Mouse (Mus musculus): ENCODE measurements around the gene 1810024B03Rik. TPM values are rescaled to one million over a fixed set of nuclear protein-coding genes. Genes with fewer than 3 reads are reported as not detected.
A peak's percentile ranks its signal among the peaks of the same experiment; 100 is the strongest.

Gene 1810024B03Rik
- 1.4 TPM in 2 replicates for polyA plus RNA-seq (2015; fragmentation: Nextera tagmentation; extraction: Ambion mirVana)

GRCm38 (mm10) chr2:127207547-127208451 lies at the start of gene 1810024B03Rik, which contains the start of gene Snrnp200:
TSS of gene 1810024B03Rik (minus strand) at chr2:127208280.
TSS of gene Snrnp200 (plus strand) at chr2:127208386.
- ATAC-seq = peak; percentile 99
- peak within 1 kb of the TSS; percentile 70 for H3K27ac ChIP-seq (ENCODE audit: low read length)
- no peaks in the 10 kb centered on the region for H3K27me3 ChIP-seq (replicated peaks; ENCODE audit: control insufficient read depth, insufficient read depth, low read length)
- H3K4me1 ChIP-seq (ENCODE audit: control insufficient read depth, insufficient read depth, low read length) = peaks cover 8% of the 10 kb centered on the region
- no peaks in the 10 kb centered on the region for H3K9me3 ChIP-seq (ENCODE audit: control insufficient read depth, low read length)
- peak within 1 kb of the TSS; percentile 80 for H3K4me3 ChIP-seq (ENCODE audit: low read length)
- H3K4me2 ChIP-seq (ENCODE audit: low read depth, low read length) = peak within 1 kb of the TSS; percentile 83
- peak within 1 kb of the TSS; percentile 89 for H3K9ac ChIP-seq (ENCODE audit: low read depth, low read length)
- H3K36me3 ChIP-seq (ENCODE audit: control insufficient read depth, insufficient read depth, low read length) = peaks cover 5% of the 10 kb centered on the region
- WGBS = 11% methylated on average over 36 of the region's 36 CpGs

DNA sequence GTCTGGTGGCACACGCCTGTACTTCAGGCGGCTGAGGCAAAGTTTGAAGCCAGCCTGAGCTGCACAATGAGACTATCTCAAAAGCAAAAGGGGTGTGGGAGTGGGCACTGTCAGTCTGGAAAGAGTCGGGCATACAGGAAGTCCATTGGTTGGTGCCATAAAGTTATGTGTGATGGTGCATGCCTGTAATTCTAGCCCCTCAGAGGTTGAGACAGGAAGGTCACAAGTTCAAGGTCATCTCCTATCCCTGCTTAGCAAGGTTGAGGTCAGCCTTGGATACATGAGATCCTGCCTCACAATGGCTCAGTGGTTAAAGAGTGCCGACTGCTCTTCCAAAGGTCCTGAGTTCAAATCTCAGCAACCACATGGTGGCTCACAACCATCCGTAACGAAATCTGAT lies 47.2 kb upstream of the 1810024B03Rik start:
- ATAC-seq = no peak
- Histone ChIP-seq H3K4me2 (ENCODE audit: low read depth, low read length) (no peak overlapping the region), H3K9ac (ENCODE audit: low read depth, low read length) (no peak overlapping the region), H3K9me3 (ENCODE audit: control insufficient read depth, low read length) (no peaks in the 10 kb centered on the region), H3K36me3 (ENCODE audit: control insufficient read depth, insufficient read depth, low read length) (no peaks in the 10 kb centered on the region; the same call in none of the 2 replicates), H3K27me3 (replicated peaks; ENCODE audit: control insufficient read depth, insufficient read depth, low read length) (no peaks in the 10 kb centered on the region), H3K4me3 (ENCODE audit: low read length) (no peak overlapping the region), H3K4me1 (ENCODE audit: control insufficient read depth, insufficient read depth, low read length) (peaks cover 7% of the 10 kb centered on the region; the same call in 1 of the 2 replicates), H3K27ac (ENCODE audit: low read length) (no peak overlapping the region)
- WGBS = 84% methylated on average over 6 of the region's 6 CpGs

- H3K4me1 ChIP-seq (ENCODE audit: control insufficient read depth, insufficient read depth, low read length) = peaks cover 7% of the 10 kb centered on the region; the same call in 1 of the 2 replicates
- H3K9me3 ChIP-seq (ENCODE audit: control insufficient read depth, low read length) = no peaks in the 10 kb centered on the region
- ATAC-seq = no peak
- H3K27ac ChIP-seq (ENCODE audit: low read length) = no peak overlapping the region
- H3K4me3 ChIP-seq (ENCODE audit: low read length) = no peak overlapping the region
- no peaks in the 10 kb centered on the region for H3K27me3 ChIP-seq (replicated peaks; ENCODE audit: control insufficient read depth, insufficient read depth, low read length)
- H3K4me2 ChIP-seq (ENCODE audit: low read depth, low read length) = no peak overlapping the region
- H3K9ac ChIP-seq (ENCODE audit: low read depth, low read length) = no peak overlapping the region; the same call in 1 of the 2 replicates
- H3K36me3 ChIP-seq (ENCODE audit: control insufficient read depth, insufficient read depth, low read length) = no peaks in the 10 kb centered on the region; the same call in none of the 2 replicates
- 85% methylated on average over 3 of the region's 3 CpGs for WGBS
Measured at GRCm38 (mm10) chr2:127254604-127255134, 46.6 kb upstream of the 1810024B03Rik start.

DNA sequence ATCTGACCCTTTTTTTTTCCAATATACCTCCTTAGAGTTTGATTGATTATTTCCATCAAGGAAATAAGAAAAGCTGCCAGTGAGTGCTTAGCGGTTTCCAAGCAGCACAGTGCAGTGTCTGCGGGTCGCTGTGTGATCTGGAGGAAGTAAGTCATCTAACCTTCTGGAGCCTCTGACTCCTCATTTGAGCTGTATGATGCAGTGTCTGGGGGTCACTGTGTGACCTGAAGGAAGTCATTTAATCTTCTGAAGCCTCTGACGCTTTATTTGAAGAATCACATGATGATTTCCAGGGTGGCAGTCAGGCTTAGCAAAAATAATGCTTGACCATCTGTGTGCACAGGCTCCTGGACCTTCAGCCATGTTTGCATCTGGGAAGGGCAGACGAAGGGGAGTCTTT lies 44.7 kb upstream of the 1810024B03Rik start:
- H3K9me3 ChIP-seq (ENCODE audit: control insufficient read depth, low read length) = no peaks in the 10 kb centered on the region
- no peak for ATAC-seq
- H3K27me3 ChIP-seq (replicated peaks; ENCODE audit: control insufficient read depth, insufficient read depth, low read length) = no peaks in the 10 kb centered on the region
- H3K4me2 ChIP-seq (ENCODE audit: low read depth, low read length) = no peak overlapping the region
- no peaks in the 10 kb centered on the region; the same call in 1 of the 2 replicates for H3K36me3 ChIP-seq (ENCODE audit: control insufficient read depth, insufficient read depth, low read length)
- no peak overlapping the region for H3K9ac ChIP-seq (ENCODE audit: low read depth, low read length)
- no peak overlapping the region for H3K4me3 ChIP-seq (ENCODE audit: low read length)
- no peak overlapping the region for H3K27ac ChIP-seq (ENCODE audit: low read length)
- 74% methylated on average over 5 of the region's 5 CpGs for WGBS
- H3K4me1 ChIP-seq (ENCODE audit: control insufficient read depth, insufficient read depth, low read length) = peaks cover 15% of the 10 kb centered on the region; the same call in 1 of the 2 replicates

DNA sequence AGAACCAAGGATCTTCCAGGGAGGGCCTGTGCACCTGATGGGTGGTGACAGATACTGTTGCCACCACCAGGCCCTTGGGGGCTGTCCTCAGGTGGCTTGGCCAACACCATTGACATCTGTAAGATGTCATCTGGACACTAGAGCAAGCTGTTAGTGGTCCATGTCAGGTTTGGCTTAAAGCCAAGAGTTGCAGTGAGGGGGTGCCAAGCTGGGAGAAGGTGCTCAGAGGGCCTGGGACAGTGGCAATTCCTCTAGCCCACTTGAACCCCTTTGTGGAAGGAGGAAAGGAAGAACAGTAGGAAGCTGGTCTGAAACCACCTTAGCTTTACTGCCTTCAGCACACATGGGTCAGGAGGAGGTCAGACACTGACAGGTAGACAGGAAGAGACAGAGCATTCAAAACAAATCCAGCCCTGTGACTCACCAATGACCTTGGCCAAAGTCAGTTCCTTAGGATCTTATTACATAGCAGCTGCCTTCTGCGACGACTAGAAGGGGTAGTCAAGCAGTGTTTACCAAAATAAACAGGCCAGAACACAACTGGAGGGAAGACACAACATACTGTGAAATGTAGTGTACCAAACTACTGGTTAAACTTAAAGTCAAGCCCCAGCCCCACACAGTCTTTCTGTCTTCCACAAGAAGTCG lies 43.9 kb upstream of the 1810024B03Rik start:
- 64% methylated on average over 3 of the region's 3 CpGs for WGBS
- Histone ChIP-seq H3K27ac (ENCODE audit: low read length) (no peak overlapping the region), H3K36me3 (ENCODE audit: control insufficient read depth, insufficient read depth, low read length) (no peaks in the 10 kb centered on the region; the same call in 1 of the 2 replicates), H3K9me3 (ENCODE audit: control insufficient read depth, low read length) (no peaks in the 10 kb centered on the region), H3K4me1 (ENCODE audit: control insufficient read depth, insufficient read depth, low read length) (peaks cover 15% of the 10 kb centered on the region; the same call in 1 of the 2 replicates), H3K27me3 (replicated peaks; ENCODE audit: control insufficient read depth, insufficient read depth, low read length) (no peaks in the 10 kb centered on the region), H3K4me2 (ENCODE audit: low read depth, low read length) (no peak overlapping the region), H3K9ac (ENCODE audit: low read depth, low read length) (no peak overlapping the region), H3K4me3 (ENCODE audit: low read length) (no peak overlapping the region)
- ATAC-seq = no peak

DNA sequence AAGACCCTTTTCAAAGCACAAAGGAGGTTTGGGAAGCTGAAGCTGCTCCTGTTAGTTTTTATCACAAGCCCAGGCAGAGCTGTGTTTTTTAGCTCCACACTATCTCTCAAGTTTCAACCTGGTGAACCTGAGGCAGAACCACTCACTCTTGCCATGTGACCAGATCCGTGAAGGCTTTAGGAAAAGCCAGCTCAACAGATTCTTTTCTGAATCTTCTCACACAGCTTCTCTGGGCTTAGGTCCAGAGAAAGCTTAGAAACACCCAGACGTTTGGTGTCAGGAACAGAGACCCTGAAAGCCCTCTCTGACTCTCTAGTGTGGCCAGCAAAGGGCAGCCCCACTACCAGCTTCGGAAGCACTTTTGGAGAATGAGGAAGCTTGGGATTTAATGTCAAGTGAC lies 43.4 kb upstream of the 1810024B03Rik start:
- peaks cover 21% of the 10 kb centered on the region for H3K4me1 ChIP-seq (ENCODE audit: control insufficient read depth, insufficient read depth, low read length)
- ATAC-seq = no peak
- 79% methylated on average over 3 of the region's 3 CpGs for WGBS
- no peak overlapping the region for H3K9ac ChIP-seq (ENCODE audit: low read depth, low read length)
- no peaks in the 10 kb centered on the region for H3K27me3 ChIP-seq (replicated peaks; ENCODE audit: control insufficient read depth, insufficient read depth, low read length)
- H3K4me3 ChIP-seq (ENCODE audit: low read length) = no peak overlapping the region
- H3K27ac ChIP-seq (ENCODE audit: low read length) = no peak overlapping the region
- H3K36me3 ChIP-seq (ENCODE audit: control insufficient read depth, insufficient read depth, low read length) = no peaks in the 10 kb centered on the region
- H3K9me3 ChIP-seq (ENCODE audit: control insufficient read depth, low read length) = no peaks in the 10 kb centered on the region
- H3K4me2 ChIP-seq (ENCODE audit: low read depth, low read length) = no peak overlapping the region

DNA sequence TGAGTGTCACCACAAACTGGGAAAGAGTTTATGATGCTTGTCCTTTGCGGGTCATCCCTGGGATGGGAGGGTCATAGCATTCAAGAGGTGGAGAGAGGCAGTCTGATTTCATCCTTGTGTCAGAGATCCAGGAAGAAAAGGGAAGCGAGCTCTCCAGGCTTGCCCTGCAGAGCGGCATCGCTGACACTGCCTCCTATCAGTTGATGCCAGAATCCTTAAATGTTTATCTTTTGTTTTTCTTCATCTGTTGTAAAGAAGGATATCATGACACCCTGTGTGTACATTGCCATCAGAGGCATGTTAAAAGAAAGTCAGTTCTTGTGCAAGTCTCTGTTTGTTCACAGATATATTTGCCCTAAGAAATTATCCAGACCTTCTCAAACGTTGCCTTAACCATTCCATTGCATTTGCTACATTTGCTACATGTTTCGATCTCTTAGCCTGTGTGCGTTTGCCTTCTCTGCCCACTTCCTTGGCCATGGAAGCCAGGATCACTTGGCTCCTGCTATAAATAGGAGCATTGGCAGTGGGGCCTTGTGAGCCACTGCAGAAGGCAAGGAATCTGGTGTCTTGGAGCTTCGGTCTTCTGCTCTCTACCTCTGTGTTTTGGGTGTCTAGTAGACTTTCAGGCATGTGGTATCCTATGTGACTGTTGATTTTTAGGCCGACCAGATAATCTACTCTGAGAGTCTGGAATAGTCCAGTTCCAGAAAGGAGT lies 42.4 kb upstream of the 1810024B03Rik start:
- Histone ChIP-seq H3K4me1 (ENCODE audit: control insufficient read depth, insufficient read depth, low read length) (peaks cover 21% of the 10 kb centered on the region), H3K27ac (ENCODE audit: low read length) (no peak overlapping the region), H3K4me3 (ENCODE audit: low read length) (no peak overlapping the region), H3K4me2 (ENCODE audit: low read depth, low read length) (no peak overlapping the region), H3K27me3 (replicated peaks; ENCODE audit: control insufficient read depth, insufficient read depth, low read length) (no peaks in the 10 kb centered on the region), H3K36me3 (ENCODE audit: control insufficient read depth, insufficient read depth, low read length) (peaks cover 4% of the 10 kb centered on the region), H3K9me3 (ENCODE audit: control insufficient read depth, low read length) (no peaks in the 10 kb centered on the region), H3K9ac (ENCODE audit: low read depth, low read length) (no peak overlapping the region)
- ATAC-seq = no peak
- WGBS = 88% methylated on average over 9 of the region's 9 CpGs

- Histone ChIP-seq H3K4me3 (ENCODE audit: low read length) (peak overlapping the region; percentile 98), H3K4me1 (ENCODE audit: control insufficient read depth, insufficient read depth, low read length) (peaks cover 21% of the 10 kb centered on the region), H3K9ac (ENCODE audit: low read depth, low read length) (peak overlapping the region; percentile 93), H3K36me3 (ENCODE audit: control insufficient read depth, insufficient read depth, low read length) (peaks cover 11% of the 10 kb centered on the region), H3K4me2 (ENCODE audit: low read depth, low read length) (peak overlapping the region; percentile 90), H3K27ac (ENCODE audit: low read length) (peak overlapping the region; percentile 68), H3K9me3 (ENCODE audit: control insufficient read depth, low read length) (no peaks in the 10 kb centered on the region), H3K27me3 (replicated peaks; ENCODE audit: control insufficient read depth, insufficient read depth, low read length) (no peaks in the 10 kb centered on the region)
- whole genome bisulfite sequencing = under 1% methylated on average over 39 of the region's 39 CpGs
- peak; percentile 63 for ATAC-seq
Measured at GRCm38 (mm10) chr2:127248334-127249004, 40.4 kb upstream of the 1810024B03Rik start.

Data from intestine, embryonic 16.5 days (tissue).